Mouse (Mus musculus) urinary bladder, postnatal 4 days (tissue): ENCODE results near the gene H1foo.
A peak's percentile ranks its signal among the peaks of the same experiment; 100 is the strongest.

Experiments
- DNase-seq, 2 experiments: peaks; one replicate each; pipeline ENCODE4 v3.0.0; 2021 to 2022; ENCODE audit warnings: low spot score in 2 of 2

The H1foo gene

GRCm38 (mm10) chr6:115944638-115945037 is at the start of gene H1foo:
TSS of gene H1foo (plus strand) at chr6:115944938.
- no peak for DNase-seq

GRCm38 (mm10) chr6:115896346-115896745 is 48.4 kb upstream of the H1foo start:
- DNase-seq: no peak

GRCm38 (mm10) chr6:115897117-115897516 is 47.6 kb upstream of the H1foo start:
- DNase-seq: no peak

- DNase-seq: no peak
These were observed 46.7 kb upstream of the H1foo start for GRCm38 (mm10) chr6:115897926-115898520.

- peak; percentile 55 to 73 for DNase-seq
These were observed 43.7 kb upstream of the H1foo start for GRCm38 (mm10) chr6:115901062-115901461.

- no peak for DNase-seq
These were observed 43.2 kb upstream of the H1foo start for GRCm38 (mm10) chr6:115901489-115901931.

GRCm38 (mm10) chr6:115902545-115902944 is 42.2 kb upstream of the H1foo start:
- no peak for DNase-seq

- no peak for DNase-seq
These were observed 39.2 kb upstream of the H1foo start for GRCm38 (mm10) chr6:115905568-115905967.

GRCm38 (mm10) chr6:115906455-115906854 is 38.3 kb upstream of the H1foo start:
- no peak for DNase-seq

- DNase-seq: no peak
These were observed 37.9 kb upstream of the H1foo start for GRCm38 (mm10) chr6:115906871-115907270.

GRCm38 (mm10) chr6:115908421-115908982 is 36.2 kb upstream of the H1foo start:
- no peak for DNase-seq

- no peak for DNase-seq
These were observed 35.7 kb upstream of the H1foo start for GRCm38 (mm10) chr6:115909052-115909451.

GRCm38 (mm10) chr6:115909940-115910339 is 34.8 kb upstream of the H1foo start:
- DNase-seq: no peak

- no peak for DNase-seq
These were observed 33.0 kb upstream of the H1foo start for GRCm38 (mm10) chr6:115911763-115912162.

GRCm38 (mm10) chr6:115913482-115913881 is 31.3 kb upstream of the H1foo start:
- DNase-seq: no peak

GRCm38 (mm10) chr6:115914511-115915202 is 30.1 kb upstream of the H1foo start:
- no peak for DNase-seq

GRCm38 (mm10) chr6:115915601-115916445 is 28.9 kb upstream of the H1foo start:
- DNase-seq: no peak

- DNase-seq: no peak
These were observed 28.1 kb upstream of the H1foo start for GRCm38 (mm10) chr6:115916611-115917010.

- DNase-seq: no peak
These were observed 26.1 kb upstream of the H1foo start for GRCm38 (mm10) chr6:115918615-115919014.

- DNase-seq: no peak
These were observed 24.9 kb upstream of the H1foo start for GRCm38 (mm10) chr6:115919876-115920275.

GRCm38 (mm10) chr6:115924829-115925228 is 19.9 kb upstream of the H1foo start:
- DNase-seq: no peak

GRCm38 (mm10) chr6:115926416-115926815 is 18.3 kb upstream of the H1foo start:
- no peak for DNase-seq
